Mouse (Mus musculus): ENCODE measurements around the gene E2f2. TPM values are rescaled to one million over a fixed set of nuclear protein-coding genes. Genes with fewer than 3 reads are reported as not detected.

The E2f2 gene
- total RNA-seq, 2 experiments from 2014 or later: 4.3 to 6.8 TPM

DNA sequence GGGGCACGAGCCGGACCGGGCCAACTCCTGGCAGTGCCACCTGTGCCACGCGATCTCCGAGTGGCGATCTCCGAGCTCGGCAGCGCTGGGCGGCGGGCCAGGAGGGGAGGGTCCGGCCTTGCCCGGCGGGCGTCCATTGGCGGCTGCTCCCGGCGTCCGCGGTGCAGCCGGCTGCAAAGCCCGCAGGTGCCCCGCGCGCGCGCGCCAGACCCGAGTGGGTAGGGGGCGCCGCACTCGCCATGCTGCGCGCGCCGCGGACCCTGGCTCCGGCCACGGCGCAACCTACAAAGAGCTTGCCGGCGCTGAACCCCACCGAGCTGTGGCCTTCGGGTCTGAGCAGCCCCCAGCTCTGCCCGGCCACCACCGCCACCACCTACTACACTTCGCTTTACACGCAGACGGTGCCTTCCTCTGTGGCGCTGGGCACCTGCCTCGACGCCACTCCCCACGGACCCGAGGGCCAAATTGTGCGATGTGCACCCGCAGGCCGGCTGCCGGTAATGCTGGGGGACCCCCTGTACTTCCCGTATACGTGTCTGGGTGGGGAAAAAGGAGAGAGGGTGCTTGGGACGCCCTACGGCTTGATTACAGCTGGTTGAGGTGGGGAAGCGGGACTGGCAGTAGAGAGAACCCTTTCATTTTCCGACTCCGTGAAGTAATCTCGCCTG is 482 bp downstream of the E2f2 start:
- DNase-seq: peak; percentile 70 to 74
- intact Hi-C loops (cut with DNase I): no loop called here

DNA sequence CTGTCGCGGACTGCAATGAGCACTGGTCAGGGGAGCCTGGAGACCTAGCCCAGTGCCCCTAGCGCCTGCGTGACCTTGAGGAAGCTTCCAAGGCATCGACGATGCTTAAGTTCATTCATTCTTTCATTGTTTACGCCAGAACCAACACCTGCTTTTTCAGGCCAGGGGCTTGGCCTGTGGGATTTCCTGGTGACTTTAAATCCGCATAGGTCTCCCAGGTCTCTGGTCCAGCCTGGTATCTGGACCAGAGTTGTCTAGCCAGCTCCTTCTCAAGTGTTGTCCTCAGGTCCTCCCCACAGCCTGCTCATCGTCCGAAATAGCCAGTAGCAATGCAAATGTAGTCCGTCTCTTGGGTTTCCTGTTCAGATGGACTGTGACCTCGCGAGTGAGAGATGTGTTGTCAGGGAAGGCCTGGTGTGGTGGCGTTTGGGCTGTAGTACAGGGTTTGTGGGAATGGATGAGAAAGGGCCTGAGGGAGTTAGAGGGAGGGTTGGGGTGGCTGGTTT is 1.1 kb downstream of the E2f2 start:
- intact Hi-C loops (cut with DNase I): no loop called here

DNA sequence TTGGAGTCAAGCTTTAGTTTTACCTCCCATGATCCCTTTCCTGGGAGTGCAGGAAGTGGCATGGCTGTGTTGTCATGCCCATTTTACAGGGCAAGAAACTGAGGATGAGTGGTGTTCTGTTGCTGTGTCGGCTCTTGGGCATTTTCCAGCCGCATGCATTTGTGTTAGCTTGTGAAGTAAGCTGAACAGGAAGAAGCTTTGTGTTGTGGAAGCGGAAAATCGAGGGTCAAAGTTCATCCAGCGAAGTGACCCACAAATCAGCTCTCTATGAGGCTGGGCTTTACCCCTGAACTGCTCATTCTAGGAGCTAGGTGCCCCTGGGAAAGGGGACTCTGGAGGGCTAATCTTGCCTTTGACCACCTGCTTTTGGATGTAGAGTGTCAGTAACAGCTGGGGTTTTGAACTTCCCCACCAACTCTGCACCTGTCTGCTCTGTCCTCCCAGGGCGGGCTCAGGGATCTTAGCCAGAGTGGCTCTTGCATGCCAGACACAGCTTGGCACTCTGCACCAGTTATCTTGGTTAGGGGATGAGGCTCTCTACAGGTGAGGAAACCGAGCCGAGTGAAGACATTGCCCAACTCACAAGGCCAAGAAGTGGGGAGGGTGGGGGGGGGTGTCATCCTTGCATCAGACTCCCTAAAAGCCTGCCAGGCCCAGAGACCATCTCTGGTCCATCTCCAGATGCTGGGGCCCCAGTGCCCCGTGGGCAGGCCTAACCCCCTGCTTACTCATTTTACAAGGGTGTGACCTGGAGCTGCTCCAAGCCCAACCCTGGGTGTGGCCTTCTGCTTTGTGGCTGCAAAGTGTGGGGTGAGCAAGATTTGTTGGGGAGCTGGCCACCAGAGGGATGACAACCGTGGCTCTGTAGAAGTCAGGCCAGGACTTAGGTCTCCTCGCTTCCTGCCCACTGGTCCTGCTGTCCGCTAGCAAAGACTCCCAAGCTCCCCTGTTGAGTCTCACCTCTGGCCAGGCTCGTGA is 2.3 kb downstream of the E2f2 start:
- DNase-seq: no peak
- intact Hi-C loops (cut with DNase I): no loop called here

More for the DNA sequence above, 1.1 kb downstream of the E2f2 start:
- DNase-seq: no peak

DNA sequence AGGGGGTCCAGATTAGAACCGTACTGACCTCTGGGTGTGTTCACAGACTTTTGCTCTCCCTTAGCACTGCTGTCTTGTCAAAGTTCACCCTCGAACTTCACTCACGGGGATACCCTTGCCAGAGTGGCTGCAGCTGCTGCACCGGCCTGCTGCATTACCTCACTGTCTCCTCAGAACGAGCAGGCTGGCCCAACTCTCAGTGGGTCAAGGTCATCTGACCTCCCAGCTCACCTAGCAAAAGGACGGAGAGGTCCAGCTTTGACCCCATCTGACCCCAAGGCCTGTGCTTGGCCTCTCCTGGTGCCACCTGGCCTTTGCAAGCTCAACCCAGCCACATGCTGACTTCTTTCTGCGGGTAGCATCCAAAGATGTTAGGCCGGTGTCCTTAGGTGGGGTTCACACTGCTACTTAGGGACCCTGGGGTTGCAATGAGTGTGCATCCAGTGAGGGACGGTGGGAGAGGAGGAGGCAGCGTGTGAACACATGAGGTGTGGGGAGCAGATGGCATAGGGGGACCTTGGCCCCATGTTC is 3.9 kb downstream of the E2f2 start:
- DNase-seq: no peak
- intact Hi-C loops (cut with DNase I): no loop called here

DNA sequence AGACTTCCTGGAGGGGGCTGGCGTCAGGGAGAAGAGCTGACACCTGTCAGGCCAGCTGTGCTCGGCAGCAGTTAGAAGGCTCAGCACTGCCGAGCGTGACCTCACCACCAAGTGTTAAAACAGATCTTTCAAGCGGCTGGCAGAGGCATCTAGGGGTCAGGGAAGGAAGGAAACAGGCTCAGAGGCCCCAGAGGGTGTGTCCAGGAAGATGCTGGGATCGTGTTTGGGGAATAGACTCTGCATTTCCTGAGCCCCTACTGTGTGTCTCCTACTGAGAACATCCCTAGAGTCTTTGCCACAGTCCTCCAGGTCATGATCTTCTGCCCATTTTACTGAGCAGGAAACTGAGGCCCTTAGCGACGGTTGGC is 5.0 kb downstream of the E2f2 start:
- intact Hi-C loops (cut with DNase I): no loop called here
- peak; percentile 56 to 65 for DNase-seq

DNA sequence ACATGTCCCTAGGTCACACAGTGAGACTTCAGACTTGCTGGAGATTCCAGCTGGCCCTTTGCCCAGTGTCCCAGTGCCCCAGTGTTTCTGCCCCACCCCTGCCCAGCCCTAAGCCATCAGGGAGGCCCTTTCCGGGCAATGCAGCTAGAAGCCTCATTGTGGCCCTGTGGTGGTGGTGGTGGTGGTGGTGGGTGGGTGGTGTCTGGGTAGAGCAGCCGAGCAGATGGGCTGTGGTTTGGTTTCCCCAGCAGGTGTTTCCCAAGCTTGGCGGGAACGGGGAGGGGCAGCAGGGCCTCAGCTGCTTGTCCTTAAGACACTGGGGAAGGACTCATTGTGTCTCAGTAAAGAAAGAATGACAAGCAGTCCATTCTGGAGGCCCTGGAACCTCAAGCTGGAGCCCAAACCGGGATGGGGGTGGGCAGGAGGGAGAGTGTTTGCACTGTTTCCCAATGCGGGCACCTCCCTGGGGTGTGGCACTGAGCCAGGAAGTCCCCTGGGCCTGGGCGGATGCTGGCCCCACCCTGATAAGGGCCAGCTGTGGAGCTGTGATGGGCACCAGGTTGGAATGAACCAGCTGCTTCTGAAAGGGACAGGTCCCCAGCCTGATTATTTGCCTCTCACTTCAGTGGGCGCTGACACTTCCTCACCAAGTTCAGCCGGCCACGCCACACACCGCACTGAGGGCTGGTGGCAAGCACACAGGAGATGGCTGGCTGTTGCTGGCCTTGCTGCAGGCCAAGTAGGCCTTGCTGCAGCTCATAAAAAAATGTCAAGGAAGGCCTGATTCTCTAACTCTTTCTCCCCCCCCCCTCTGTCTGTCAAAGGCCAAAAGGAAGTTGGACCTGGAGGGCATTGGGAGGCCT is 5.6 kb downstream of the E2f2 start:
- intact Hi-C loops (cut with DNase I): no loop called here
- peak; percentile 57 to 74 for DNase-seq

DNA sequence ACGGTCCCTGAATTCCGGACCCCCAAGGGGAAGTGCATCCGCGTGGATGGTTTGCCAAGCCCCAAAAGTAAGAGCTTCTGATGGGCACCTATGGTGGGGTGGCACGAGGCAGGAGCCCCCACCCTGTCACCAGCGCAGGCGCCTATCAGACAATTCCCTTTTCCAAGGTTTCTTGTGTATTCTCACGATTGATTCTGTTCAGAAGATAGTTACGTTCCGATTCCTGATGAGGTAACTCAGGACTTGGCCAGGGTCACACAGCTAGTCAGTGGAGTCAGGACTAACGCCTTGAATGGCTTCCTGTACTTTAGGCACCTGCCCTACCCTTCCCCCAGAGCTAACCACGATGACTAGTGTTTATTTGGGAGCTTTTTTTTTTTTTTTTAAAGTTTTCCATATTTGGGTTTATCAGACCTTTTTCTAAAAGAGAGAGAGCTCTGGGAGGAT is 6.3 kb downstream of the E2f2 start:
- intact Hi-C loops (cut with DNase I): no loop called here

DNA sequence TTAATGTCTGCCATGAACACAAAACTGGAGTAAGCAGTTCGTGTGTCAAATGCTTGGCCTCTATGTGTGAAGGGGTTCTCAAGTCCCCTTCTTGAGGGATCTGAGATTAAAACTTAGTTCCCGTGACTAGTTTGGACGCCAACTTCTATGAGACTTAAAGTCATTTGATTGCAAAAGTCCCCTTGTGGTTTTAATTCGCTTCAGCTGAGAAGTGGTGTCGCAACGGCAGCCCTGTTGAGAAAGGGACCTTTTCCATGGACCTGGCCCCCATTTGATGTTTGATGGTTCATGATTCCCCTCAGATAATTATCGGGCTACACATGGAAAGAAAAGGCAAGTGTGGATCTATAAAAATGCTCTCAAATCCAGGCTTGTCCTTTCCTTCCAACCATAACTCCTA is 7.3 kb downstream of the E2f2 start:
- intact Hi-C loops (cut with DNase I): no loop called here
- DNase-seq: no peak

More for the DNA sequence above, 6.3 kb downstream of the E2f2 start:
- no peak for DNase-seq

DNA sequence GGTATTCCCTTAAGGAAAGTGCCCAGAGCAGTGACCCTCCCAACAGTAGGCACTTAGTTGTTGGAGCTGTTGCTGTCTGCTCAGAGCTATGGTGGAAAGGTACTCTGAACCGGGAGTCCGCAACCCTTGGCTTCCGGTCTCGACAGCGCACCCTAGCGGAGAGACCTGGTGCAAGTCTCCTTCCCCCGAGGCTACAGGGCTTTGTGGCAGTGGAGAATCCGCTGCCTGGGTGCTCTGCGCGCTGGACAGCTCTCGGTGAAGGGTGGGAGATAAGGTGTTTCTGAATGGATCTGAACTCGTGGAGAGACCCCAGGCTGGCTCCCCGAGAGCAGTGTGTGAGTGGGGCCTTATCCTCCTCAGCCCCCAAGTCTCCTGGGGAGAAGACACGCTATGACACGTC is 7.8 kb downstream of the E2f2 start:
- intact Hi-C loops (cut with DNase I): no loop called here

DNA sequence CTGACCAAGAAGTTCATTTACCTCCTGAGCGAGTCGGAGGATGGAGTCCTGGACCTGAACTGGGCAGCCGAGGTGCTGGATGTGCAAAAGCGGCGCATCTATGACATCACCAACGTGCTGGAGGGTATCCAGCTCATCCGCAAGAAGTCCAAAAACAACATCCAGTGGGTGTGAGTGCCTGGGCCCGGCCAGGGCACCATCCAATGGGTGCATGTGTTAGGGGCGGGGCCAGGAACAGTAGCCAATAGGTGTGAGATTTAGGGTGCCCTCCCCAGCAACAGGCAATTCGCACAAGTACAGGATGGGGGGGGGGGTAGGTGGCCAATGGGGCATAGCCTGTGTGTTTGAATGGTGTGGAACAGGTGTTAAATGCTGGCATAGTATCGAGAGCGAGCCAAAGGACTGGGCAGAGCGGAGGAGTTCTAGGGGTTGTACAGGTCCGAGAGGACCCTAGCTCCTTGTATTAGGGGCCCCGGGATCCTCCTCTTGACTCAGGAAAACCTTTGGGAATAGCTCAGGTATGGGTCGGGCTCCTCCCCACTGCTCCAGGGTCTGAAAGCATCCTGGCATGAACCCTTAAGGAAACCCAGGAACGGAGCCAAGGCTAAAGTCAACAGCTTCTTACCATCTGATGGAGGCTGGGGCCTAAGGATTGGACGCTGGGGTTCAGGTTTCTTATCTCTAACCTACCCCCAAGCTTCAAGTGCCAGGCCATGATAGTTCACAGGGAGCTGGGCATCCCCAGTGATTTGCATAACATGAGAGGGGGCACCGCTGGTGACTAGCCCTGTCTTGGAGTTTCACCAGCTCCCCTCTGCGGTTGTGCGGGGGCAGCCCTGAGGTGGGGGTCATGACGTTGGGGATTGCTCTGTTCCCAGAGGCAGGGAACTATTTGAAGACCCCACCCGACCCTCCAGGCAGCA is 8.5 kb downstream of the E2f2 start:
- peak; percentile 83 to 85 for DNase-seq
- intact Hi-C loops (cut with DNase I): no loop called here

More for the DNA sequence above, 7.8 kb downstream of the E2f2 start:
- peak; percentile 87 to 93 for DNase-seq

DNA sequence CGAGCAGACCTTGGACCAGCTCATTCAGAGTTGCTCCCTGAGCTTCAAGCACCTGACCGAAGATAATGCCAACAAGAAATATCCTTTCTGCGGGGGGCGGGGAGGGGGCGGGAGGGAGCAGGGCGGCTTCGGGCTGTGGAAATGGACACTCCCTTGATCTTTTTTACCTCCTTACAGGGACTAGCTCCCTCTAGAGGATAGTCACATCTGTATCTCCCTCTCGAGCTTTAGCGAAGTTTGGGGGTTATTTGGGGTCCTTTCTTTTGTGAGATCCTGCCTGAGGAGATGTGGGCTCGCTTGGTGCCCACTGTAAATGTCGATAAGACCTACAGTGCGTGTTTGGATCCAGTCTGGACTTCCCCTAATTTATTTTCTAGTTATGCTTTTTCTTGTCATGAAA is 9.2 kb downstream of the E2f2 start:
- no peak for DNase-seq
- intact Hi-C loops (cut with DNase I): no loop called here

DNA sequence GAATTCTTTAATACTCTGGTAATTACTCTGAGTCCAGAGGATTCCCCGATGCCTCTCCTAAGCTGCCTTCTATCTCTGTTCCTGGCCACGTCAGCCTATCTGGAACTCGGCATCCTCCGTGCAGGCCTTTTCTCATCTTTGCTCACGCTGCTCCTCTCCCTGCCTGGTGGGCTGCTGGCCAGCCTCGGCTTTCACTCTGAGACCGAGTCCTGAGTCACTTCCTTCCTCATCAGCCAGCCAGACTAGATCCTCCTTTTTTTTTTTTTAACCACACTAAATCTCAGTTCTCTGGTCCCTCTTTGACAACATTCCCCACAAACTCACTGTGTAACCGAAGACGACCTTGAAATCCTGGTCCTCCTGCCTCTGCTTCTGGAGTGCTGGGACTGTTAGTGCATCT is 13.2 kb downstream of the E2f2 start:
- intact Hi-C loops (cut with DNase I): no loop called here
- peak; percentile 76 for DNase-seq

DNA sequence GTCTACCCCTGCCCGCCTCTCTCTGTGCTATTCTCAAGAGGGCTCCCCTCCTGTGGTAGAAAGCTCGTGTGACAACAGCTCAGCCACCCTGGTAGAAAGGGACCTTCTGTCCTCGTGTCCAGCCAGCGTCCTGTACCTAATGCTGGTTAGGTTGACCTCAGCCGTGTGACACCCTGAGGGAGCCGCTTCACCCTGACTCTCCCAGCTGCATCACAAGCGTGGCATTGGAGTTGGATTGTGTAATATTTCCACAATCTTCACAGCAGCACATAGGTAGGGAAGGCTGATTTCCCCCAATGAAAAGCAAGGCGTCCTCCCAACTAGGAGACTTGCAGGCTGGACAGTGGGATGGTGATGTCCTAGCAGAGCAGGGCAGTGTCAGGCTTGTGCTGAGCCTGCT is 14.1 kb downstream of the E2f2 start:
- DNase-seq: no peak

DNA sequence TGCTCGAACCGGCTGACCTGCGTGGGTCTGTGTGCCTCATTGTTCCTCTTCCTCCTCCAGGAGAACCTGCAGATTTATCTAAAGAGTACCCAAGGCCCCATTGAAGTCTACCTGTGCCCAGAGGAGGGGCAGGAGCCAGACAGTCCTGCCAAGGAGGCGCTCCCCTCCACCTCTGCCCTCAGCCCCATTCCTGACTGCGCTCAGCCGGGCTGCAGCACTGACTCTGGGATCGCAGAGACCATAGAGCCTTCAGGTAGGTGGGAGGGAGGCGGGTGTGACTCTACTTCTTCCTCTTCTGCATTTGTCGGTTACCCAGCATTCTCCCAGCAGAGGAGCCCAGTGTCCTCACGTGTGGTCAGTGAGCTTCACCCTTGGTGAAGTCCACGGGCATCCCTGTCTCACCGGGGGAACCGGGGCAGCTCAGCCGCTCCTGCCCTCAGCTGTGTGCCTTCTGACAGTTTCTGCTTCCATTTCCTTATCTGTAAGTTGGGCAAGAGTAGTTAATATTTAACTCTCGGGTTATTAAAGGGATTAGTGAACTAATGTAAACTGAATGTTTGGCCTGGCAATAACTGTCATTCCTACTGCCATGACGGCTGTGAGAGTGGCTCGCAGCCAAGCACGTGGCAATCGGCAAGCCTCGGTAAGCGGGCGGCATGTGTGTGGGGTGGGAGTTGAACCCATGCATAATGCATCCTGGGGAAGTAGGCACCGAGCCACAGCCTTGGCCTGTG is 14.7 kb downstream of the E2f2 start:
- intact Hi-C loops (cut with DNase I): no loop called here
- no peak for DNase-seq

More for the DNA sequence above, 14.1 kb downstream of the E2f2 start:
- intact Hi-C loops (cut with DNase I): no loop called here

DNA sequence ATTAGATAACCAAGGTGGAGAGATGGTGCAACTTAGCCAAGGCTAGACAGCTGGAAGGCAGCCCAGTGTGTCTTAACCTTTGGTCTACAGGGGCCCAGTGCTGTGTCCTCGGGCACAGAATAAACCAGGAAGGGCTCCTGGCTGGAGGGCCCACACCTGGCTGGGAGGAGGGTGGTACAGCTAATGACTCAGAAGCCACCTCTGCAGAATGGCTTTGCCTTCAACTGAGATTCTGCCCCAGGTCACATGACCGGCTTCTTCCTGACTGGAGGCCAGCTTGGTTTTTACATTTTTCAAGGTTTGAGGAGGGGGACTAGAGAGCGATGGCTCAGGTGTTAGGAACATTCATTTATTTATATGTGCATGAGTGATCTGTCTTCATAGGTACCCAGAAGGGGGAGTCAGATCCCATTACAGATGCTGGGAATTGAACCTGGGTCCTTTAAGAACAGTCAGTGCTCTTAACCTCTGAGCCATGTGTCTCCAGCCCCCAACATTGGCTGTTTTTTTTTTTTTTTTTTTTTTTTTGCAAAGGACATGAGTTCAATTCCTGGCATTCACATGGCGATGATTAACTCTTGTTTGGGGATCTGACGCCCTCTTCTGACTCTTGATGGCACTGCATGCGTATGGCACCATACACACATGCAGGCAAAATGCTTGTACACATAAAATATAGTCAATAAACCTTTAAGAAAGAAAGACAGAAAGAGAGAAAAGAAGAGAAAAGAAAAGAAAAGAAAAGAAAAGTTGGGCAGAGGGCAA is 17.0 kb downstream of the E2f2 start:
- DNase-seq: no peak
- intact Hi-C loops (cut with DNase I): no loop called here

DNA sequence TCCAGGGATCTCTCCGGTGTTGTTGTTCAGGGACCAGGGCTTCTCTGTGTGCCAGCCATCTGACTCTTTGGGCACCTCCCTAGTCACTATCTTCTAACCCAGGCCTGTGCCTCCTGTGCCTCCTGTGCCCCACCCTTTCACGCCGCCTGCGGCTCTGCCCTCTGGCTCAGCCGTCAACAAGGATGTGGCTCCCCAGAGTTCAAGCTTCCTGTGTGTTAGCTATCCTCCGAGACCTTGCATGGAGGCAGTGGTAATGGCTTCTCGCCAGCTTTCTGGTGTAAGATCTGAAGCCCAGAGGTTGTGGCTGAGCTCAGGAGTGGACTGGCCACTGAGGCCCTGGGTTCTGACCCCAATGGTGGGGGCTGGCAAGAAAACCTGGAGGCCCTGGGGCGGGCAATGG is 17.7 kb downstream of the E2f2 start:
- intact Hi-C loops (cut with DNase I): no loop called here
- DNase-seq: no peak

DNA sequence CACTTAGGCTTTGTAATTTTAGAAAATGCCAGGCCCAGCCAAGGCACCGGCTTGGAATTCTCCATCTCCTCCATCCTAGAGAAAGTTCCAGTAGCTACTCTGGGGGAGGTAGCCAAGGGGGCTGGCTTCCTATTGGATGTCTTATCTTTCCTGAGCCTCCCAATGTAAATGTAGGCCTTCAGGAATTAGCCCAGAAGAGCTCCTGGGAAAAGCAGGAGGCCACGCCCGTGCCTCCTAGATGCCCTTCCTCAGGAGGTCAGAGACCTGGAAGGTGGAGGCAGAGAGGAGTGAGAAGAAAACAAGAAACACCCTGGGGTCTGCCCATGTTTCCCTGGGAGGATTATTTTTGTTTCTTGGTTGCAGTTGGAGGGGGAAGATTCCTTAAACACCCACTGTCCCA is 21.4 kb downstream of the E2f2 start:
- intact Hi-C loops (cut with DNase I): no loop called here
- DNase-seq: no peak

DNA sequence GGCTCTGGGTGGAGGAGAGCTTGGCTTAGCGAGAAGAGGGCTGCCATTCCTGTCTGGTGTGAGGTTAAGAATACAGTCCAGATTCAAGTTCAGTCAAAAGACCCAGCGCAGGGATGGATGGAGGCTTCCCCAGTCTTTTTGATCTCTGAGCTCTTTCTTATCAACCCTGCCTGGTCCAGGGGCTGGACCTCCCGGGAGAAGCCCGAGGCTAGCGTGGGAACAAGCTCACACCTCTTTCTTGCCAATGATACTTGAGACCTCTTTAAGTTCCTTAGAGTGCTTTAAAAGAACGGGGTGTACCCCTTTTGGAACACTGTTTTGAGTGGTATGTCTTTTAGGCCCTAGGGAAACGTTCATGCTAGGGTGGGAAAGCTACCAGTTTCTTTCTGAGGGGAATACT is 22.8 kb downstream of the E2f2 start:
- DNase-seq: no peak
- intact Hi-C loops (cut with DNase I): no loop called here
